Mouse (Mus musculus): ENCODE results near the gene Pde7b.

The Pde7b gene

GRCm38 (mm10) chr10:20654187-20654586, 70.7 kb downstream of the Pde7b start:
- DNase-seq (ENCODE audit: low spot score in 2 of 2) = no peak

DNA sequence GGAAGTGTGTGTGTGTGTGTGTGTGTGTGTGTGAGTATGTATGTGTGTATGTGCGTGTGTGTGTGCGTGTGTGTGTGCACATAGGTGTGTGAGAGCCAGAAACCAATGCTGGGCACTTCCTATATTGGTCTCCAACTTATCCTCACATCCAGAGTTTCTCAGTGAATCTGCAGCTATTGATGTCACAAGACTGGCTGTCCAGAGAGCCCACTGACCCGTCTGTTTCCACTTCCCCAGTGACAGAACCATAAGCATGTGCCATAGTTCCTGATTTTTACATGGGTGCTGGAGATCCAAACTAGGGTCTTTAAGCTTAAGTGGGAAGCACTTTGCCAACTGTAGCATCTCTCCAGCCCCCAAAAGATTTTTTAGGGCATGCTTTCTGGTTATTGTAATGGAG, 71.6 kb downstream of the Pde7b start:
- DNase-seq (ENCODE audit: low spot score in 2 of 2) = no peak

GRCm38 (mm10) chr10:20636381-20636780, 88.5 kb downstream of the Pde7b start:
- no peak for DNase-seq (ENCODE audit: low spot score in 2 of 2)

DNA sequence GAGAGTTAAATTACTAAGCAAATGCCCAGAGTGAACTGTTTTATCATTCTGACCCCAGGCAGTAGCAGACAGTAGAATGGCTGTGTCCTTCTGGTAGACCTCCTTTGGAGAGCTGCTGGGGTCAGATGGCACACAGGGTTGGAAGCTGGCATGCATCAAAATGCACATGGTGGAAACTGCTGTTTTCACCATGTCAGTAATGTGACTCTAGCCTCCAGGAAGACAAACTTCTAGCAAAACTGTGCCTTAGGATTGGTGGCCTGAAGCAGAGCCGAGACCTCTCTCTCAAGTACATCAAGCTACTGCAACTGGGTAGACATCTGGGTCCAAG, 91.8 kb downstream of the Pde7b start:
- DNase-seq (ENCODE audit: low spot score in 2 of 2) = no peak

DNA sequence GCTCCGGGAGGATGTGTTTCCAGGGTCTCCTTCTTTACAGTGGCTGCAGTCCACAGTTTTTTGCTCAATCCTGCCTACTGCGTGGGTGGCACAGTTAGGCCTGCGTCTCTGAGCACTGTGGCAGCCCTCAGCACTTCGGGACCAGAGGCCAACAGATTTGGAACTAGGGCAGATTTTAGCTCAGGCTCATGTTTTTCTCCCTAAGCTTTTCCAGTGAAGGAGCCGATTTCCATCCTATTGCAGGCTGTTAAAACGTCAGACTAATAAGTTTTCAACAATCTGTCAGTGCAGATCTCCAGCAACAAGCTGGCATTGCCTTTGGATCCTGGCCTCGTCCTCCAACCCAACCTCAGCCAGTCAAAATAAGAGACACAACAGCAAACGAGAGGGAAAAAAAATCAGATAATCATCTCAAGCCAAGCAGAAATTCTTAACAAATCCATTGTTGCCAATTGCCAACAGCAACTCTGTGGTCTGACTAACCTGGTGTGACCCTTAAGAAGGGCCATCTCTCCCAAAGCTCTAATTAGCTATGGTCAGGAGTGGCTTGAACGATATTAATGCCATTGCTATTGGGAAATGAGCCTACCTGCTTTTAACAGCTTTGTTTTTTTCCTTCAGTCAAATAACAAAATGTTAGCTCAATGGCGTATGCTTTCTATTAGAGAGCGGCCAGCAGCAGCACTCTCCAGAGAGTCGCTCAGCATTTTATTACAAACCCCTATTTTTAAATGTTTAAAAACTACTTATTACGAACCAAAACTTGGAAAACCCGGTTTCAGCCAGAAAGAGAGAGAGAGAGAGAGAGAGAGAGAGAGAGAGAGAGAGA, 92.4 kb downstream of the Pde7b start:
- DNase-seq (ENCODE audit: low spot score in 2 of 2) = no peak

DNA sequence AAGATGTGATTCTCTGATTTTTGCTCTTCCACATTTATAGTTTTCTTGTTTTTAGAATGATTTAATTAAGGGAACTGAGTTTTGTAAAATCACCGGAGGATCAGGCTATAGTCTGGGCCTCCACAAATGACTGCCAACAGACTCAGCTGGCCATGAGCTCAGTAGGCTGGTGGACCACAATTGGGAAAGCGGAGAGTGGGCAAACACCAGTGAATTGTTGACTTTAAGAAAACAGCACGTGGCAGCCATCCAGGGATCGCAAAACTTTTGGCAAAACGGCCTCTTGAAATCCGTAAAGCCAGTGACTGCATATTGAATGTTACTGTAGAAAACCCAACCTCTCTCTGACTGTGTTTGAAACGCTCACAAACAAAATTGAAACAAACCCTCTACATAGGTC, 94.8 kb downstream of the Pde7b start:
- no peak for DNase-seq (ENCODE audit: low spot score in 2 of 2)

GRCm38 (mm10) chr10:20625702-20626375, 99.0 kb downstream of the Pde7b start:
- DNase-seq (ENCODE audit: low spot score in 2 of 2) = no peak

GRCm38 (mm10) chr10:20621661-20622454, 103.0 kb downstream of the Pde7b start:
- no peak for DNase-seq (ENCODE audit: low spot score in 2 of 2)

GRCm38 (mm10) chr10:20606007-20606406, 118.9 kb downstream of the Pde7b start:
- no peak for DNase-seq (ENCODE audit: low spot score in 2 of 2)

GRCm38 (mm10) chr10:20595107-20595810, 129.6 kb downstream of the Pde7b start:
- no peak for DNase-seq (ENCODE audit: low spot score in 2 of 2)

GRCm38 (mm10) chr10:20594015-20594414, 130.9 kb downstream of the Pde7b start:
- DNase-seq (ENCODE audit: low spot score in 2 of 2) = no peak

GRCm38 (mm10) chr10:20590100-20590499, 134.8 kb downstream of the Pde7b start:
- DNase-seq (ENCODE audit: low spot score in 2 of 2) = no peak

- peak in 1 of 2 experiments; percentile 10 for DNase-seq (ENCODE audit: low spot score in 2 of 2)
Measured at GRCm38 (mm10) chr10:20585959-20586358, 138.9 kb downstream of the Pde7b start.

DNA sequence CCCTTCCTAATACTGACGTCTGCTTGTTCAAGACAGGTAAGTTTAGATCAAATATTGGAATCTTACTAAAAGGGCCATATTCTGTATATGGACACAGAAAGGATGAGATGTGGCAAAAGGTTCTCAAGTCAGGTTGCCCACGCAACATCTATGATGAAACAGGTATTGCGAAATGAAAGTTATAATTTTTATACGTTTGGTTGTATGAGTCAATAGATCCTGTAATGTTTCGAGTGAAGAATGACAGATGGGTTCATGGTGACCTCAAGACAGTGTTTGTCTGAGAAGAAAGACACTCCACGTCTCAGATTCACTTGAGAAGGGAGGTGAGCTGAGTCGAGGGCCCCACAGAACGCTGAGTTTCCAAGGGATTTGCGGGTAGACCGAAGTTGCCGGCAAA, 149.9 kb downstream of the Pde7b start:
- DNase-seq (ENCODE audit: low spot score in 2 of 2) = no peak

DNA sequence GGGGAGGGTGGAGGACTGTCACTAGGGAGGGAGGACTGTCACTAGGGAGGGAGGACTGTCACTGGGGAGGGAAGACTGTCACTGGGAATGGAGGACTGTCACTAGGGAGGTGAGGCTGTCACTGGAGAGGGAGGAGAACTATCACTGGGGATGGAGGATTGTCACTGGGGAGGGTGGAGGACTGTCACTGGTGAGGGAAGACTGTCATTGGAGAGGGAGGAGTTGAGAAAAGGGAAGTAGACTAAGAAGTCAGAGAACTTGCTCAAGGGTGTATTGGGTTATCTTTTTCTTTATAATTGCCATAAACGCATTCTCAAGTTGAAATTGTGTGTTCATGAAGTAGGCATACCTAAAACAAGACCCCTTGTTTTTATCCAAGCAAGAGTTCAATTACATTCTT, 150.5 kb downstream of the Pde7b start:
- DNase-seq (ENCODE audit: low spot score in 2 of 2) = no peak

DNA sequence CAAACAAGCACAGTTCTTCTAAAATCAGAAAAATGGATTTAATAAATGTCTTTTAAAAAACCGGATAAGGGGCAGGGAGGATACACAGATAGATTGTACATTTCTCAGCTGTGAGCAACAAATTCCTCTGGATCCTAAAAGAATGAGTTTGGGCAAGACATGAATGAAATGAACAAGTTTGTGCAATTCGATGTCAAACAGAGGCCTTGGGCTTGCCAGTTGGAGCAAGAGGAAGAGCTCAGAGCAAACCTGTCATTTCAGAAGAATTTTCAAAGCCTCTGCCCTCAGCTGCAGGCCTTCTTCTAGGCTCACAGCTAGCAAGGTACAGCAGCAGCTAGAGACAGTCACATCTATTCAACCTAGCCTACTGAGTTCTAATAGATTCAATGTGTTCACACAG, 153.4 kb downstream of the Pde7b start:
- no peak for DNase-seq (ENCODE audit: low spot score in 2 of 2)

GRCm38 (mm10) chr10:20568630-20569029, 156.2 kb downstream of the Pde7b start:
- DNase-seq (ENCODE audit: low spot score in 2 of 2) = no peak

DNA sequence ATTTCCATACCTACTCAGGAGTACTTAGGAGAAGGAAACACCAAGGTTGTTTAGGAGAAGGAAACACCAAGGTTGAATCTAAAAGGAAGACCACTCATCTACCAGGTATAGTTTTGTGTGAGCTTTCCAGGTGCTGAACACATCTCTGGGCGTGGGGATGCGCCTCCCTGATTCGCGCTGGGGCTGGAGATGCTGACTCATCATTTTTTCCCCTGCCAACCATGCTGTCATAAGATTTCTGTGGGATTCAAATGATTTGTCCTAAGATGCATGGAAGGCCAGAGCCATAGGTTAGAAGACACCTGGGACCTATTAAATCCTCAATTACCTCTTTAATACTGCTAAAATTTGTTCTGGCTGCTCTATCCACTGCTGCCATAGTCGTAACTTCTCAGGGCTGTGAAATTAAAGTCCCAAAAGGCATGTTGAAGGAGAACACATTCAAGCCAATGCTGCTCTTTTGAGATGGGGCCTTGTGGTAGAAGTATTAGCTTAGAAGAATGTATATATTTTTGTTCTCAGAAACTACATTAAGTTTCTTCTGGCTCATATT, 157.1 kb downstream of the Pde7b start:
- no peak for DNase-seq (ENCODE audit: low spot score in 2 of 2)

DNA sequence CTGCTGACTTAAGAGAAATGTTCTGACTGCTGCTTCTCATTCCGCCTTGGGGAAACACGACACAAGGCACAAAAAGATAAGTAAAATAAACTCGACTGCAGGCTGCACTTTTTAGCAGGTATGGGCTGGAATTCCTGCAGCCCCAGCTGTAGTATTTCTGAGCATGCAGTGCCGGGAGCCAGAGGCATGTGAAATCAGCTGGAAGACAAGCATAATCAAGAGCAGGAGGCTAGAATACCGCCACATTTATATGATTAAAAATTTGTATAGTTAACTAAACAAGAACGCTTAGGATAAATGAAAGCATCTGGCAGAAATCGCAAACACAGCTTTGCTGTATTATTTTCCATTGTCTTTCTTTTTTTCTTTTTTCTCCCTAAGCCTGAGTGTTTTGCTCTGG, 168.4 kb downstream of the Pde7b start:
- no peak for DNase-seq (ENCODE audit: low spot score in 2 of 2)

GRCm38 (mm10) chr10:20551341-20551740, 173.5 kb downstream of the Pde7b start:
- DNase-seq (ENCODE audit: low spot score in 2 of 2) = no peak

- DNase-seq (ENCODE audit: low spot score in 2 of 2) = no peak
Measured at GRCm38 (mm10) chr10:20550771-20551170, 174.1 kb downstream of the Pde7b start.

DNA sequence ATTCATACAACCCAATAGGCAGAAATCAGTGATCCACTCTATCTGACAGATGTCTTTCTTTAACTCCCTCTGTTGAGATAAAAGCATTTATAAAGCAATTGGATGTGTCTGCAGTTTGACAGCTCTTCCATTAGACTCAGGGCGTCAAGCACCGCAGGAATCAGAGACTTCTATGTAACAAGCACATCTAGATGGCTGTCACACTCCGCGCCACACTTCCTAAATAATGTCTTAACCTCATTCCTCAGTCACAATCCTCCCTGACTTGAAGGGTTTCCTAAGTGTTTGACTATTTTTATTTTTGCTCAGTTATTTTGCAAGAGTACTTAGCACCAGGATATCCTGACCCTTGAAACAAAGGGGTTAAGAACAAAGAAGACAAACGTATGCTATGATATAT, 174.7 kb downstream of the Pde7b start:
- no peak for DNase-seq (ENCODE audit: low spot score in 2 of 2)

All from frontal cortex, postnatal 25 days (tissue).